Mouse (Mus musculus) urinary bladder, postnatal 4 days (tissue): Measurements from ENCODE around the gene Psme4.
"Not testable (repeated sequence)": the region's sequence is repeated elsewhere in the genome, so short reads cannot be mapped to it uniquely, and the experiment has no call there.

ENCODE experiments used
- DNase-seq, 2 experiments: peaks; one replicate each; pipeline ENCODE4 v3.0.0; 2021 to 2022; ENCODE audit warnings: low spot score in 2 of 2

Psme4 gene

DNA sequence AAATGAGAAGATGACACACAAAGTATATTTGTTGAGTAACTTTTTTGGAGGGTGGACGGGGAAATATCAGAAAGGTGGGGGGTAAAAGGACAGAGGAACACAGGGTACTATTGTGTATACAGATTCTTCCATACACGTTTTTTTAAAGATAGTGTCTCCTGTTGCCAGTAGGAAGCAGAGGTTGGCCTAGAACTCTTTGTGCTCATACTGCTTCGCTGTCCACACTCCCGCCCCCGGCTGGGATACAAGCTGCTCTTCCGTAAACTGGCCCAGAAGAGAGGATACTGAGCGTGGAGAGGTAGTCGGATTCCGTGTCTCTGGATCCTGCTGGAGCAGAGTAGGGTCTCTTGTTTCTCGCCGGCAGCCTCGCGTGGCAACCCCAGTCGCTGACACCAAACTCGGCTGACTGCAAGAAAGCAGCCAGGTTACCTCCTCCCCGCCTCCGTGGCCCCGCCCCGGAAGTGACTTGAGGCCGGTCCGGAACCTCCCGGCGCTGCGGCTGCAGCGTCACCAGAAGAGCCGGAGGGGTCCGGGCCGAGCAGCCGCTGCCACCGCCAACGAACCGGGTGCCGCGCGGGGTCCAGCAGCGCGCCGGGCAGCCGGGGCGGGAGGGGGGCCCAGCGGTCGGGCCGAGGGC is at the start of gene Psme4:
TSS of gene Psme4 (plus strand) at position 460 of the 637 bp plus-strand sequence.
- peak; percentile 91 to 96 for DNase-seq

DNA sequence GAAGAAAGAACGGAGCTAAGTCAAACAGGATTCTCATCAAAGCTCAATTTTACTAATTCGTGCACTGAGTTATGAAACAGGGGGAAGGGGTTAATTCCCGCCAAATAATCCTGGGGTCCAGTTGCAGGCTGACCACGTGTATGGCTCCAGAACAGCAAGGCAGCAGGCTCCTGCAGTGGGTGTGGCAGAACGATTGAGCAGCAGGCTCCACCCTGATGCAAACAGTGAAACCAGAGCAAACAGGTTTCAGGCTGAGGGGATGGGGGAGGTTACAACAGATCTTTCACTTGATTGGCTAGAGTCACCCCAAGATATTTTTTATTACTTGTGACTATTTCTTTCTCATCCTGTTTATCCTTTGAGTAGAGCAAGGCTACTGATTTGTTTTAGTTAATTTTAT is 48.1 kb upstream of the Psme4 start:
- DNase-seq, result no peak

- no peak for DNase-seq
Observed at GRCm38 (mm10) chr11:30730721-30731120, 40.8 kb upstream of the Psme4 start.

- no peak for DNase-seq
Observed at GRCm38 (mm10) chr11:30733376-30733775, 38.1 kb upstream of the Psme4 start.

GRCm38 (mm10) chr11:30743991-30744390 is 27.5 kb upstream of the Psme4 start:
- no peak for DNase-seq

GRCm38 (mm10) chr11:30748938-30749337 is 22.6 kb upstream of the Psme4 start:
- DNase-seq, result no peak

- no peak for DNase-seq
Observed at GRCm38 (mm10) chr11:30749587-30749986, 21.9 kb upstream of the Psme4 start.

DNA sequence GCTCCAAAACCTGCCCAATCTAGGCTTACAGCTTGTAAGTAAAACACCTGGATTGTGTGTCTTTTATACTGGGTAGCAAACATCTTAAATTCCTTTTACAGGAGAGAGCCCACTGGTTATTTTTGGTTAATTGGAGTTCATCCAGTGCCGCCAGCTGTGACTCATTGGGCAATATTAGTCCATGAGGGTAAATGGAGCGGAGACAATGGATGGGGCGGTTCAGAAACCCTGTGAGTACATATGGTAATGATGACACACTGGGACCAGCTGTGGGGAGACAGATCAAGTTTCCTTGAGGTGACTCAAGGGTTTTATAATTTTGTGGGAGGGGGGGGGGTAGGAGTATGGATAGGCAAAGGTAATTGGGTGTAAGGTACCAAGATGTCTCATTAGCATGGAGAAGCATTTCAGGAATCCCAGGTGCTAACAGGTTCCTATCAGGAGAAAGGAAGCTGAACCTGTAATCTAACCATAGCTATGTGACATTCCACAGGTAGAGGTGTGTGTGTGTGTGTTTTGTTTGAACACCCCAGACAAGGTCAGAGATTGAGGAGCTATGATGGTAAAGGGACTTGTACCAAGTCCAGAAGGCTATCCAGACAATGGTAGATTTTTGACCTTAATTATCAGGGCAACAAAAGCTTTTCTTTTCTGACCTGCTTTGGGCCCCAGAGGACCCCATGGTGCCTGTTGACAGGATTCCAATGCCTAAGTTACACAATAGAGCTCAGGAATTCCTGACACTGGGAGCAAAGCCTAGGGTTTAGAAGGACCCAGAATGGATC is 21.3 kb upstream of the Psme4 start:
- DNase-seq, result no peak

DNA sequence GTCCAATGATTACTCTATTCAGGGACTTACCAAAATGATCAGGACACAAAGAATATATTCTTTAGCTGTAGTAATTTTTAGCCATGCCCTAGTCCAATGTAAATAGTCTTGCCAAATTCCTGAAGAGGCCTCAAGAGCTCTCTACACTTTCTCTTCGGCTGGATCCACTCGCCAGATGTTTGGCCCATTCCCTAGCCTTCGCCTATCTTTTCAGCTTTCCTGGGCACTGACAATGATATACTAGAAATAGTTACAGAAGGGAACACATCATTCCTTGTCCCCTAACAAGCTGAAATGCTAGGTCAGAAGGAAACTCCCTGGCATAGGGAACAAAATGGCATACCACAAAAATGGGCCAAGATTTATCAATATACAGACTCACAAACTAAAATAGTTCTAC is 18.6 kb upstream of the Psme4 start:
- no peak for DNase-seq

- DNase-seq, result not testable (repeated sequence)
Observed at GRCm38 (mm10) chr11:30754486-30754854, 17.1 kb upstream of the Psme4 start.

DNA sequence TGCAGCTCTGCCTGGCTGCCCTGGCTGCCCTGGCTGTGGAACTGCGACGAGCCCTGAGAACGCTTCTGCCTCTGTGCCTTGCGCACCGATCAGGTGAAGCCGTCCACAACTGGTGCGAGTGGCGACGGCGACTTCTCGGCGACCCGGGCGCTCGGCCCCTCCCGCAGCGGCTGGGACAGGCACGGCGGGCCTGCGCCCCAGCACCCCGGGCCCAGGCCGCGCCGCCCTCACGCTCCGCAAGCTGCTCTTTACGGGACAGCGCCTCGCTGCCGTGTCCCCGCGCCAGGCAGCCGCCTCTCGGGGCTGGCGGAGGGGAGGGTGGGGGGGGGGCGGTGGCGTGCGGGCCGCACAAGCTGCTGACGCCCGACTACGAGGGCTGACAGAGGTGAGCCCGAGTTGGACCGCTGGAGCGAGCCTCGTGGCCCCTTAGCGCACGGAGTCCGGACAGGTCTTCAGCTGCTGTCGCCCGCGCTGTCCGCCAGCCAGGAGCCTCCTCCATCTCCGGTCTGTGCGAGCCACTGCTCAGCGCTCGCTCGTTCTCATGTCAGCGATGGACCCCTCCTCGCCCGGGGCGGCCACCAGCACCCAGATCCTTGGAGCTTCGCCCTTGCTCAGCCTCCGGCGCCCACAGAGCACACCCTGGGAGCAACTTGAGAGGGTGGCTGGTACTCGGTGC is 16.5 kb upstream of the Psme4 start:
- no peak for DNase-seq

DNA sequence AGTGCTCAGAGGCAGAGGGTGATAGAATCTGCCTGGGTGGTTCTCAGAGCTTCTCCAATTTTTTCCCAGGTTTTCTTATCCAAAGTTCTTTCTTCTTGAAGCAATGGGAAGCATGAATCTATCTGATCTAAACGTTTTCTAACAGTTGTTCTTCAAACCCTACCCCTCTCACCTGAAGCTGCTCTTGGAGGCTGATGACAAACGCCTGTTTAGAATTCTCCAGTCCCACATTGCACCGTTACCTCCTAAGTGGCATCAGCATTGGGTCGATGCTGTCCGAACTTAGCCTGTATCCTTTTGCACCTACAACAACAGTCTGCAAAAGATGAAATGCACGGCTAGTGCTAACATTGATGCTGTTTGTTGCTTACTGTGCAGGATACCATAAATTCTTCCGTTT is 10.1 kb upstream of the Psme4 start:
- no peak for DNase-seq

DNA sequence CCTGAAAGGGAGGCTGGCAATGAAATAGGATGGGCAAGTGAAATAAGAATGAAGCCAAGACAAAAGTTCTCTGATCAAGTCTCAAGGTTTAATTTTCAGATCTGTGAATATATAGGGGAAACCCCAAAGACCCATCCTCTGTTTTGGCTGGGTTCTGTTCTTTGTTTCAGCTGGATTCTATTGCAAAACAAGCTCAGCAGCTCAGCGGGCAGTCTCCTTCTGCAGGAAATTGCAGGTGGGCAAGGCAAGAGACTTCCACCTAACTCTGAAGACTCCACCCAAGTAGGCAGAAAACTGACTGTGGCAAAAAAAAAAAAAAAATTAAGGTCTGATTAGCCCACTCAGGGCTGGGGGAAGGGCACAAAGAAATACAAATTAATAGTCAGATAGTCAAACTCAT is 9.6 kb upstream of the Psme4 start:
- no peak for DNase-seq

- no peak for DNase-seq
Observed at GRCm38 (mm10) chr11:30765076-30765475, 6.5 kb upstream of the Psme4 start.

- no peak for DNase-seq
Observed at GRCm38 (mm10) chr11:30770817-30771216, 709 bp upstream of the Psme4 start.

- peak; percentile 42 to 71 for DNase-seq
Observed at GRCm38 (mm10) chr11:30771904-30772581, 517 bp downstream of the Psme4 start.

GRCm38 (mm10) chr11:30772777-30773417 is 1.4 kb downstream of the Psme4 start:
- DNase-seq, result no peak

GRCm38 (mm10) chr11:30774638-30775037 is 3.1 kb downstream of the Psme4 start:
- DNase-seq, result no peak

GRCm38 (mm10) chr11:30777498-30777897 is 6.0 kb downstream of the Psme4 start:
- no peak for DNase-seq

GRCm38 (mm10) chr11:30780893-30781292 is 9.4 kb downstream of the Psme4 start:
- no peak for DNase-seq

- no peak for DNase-seq
Observed at GRCm38 (mm10) chr11:30781612-30782011, 10.1 kb downstream of the Psme4 start.

- DNase-seq, result no peak
Observed at GRCm38 (mm10) chr11:30785497-30785896, 14.0 kb downstream of the Psme4 start.
